Mouse (Mus musculus) thymus, adult 2 months (tissue): ENCODE measurements around the gene Eras. TPM values are rescaled to one million over a fixed set of nuclear protein-coding genes. Genes with fewer than 3 reads are reported as not detected.
"Not testable (repeated sequence)": the region's sequence is repeated elsewhere in the genome, so short reads cannot be mapped to it uniquely, and the experiment has no call there.

Experiments
- DNase-seq: peaks from one replicate; pipeline ENCODE4 v3.0.0; 2021
- H3K27ac ChIP-seq: fragments of 200-500 bp; 2 replicates; pipeline ENCODE4 v1.5.1; 2012; ENCODE audit warnings: low read length, control low read depth; ENCODE audit not compliant: control insufficient read depth, insufficient read depth
- H3K27me3 ChIP-seq: fragments of 200-500 bp; 2 replicates; pipeline ENCODE4 v1.6.1; 2012; ENCODE audit warnings: mild to moderate bottlenecking, low read length, moderate library complexity, mixed read lengths; ENCODE audit not compliant: control insufficient read depth, insufficient read depth
- H3K36me3 ChIP-seq: fragments of 200-500 bp; 2 replicates; pipeline ENCODE4 v1.6.1; 2012; ENCODE audit warnings: mild to moderate bottlenecking, low read length, moderate library complexity; ENCODE audit not compliant: control insufficient read depth, insufficient read depth
- H3K4me1 ChIP-seq: fragments of 200-500 bp; replicated peaks from 2 replicates; pipeline ENCODE4 v1.6.1; 2012; ENCODE audit warnings: low read length; ENCODE audit not compliant: control insufficient read depth, insufficient read depth
- H3K4me3 ChIP-seq: fragments of 200-500 bp; 2 replicates; pipeline ENCODE4 v1.5.1; 2012; ENCODE audit warnings: mild to moderate bottlenecking, low read length, control low read depth, moderate library complexity; ENCODE audit not compliant: control insufficient read depth, insufficient read depth
- CTCF ChIP-seq: fragments of 200-500 bp; IDR thresholded peaks from 2 replicates; pipeline ENCODE4 v1.5.1; 2012; ENCODE audit warnings: mild to moderate bottlenecking, control low read depth, low read length, moderate library complexity, borderline replicate concordance; ENCODE audit not compliant: control insufficient read depth, poor library complexity, insufficient read depth; ENCODE audit errors: extremely low read depth
- POLR2A ChIP-seq: fragments of 200-500 bp; IDR thresholded peaks from 2 replicates; pipeline ENCODE4 v1.6.1; 2012; ENCODE audit warnings: mild to moderate bottlenecking, low read length, control low read depth, moderate library complexity; ENCODE audit not compliant: control insufficient read depth, poor library complexity, insufficient read depth; ENCODE audit errors: extremely low read depth
- WGBS: fragments of 180-500 bp; shearing (Covaris S2); methylation state at CpG from one replicate; pipeline ENCODE4 v1.1.7; 2018; 5-methylcytosine and 5-hydroxymethylcytosine counted together
- polyA plus RNA-seq: library from polyadenylated mRNA; depleted of rRNA; stranded (reverse); fragments of >200 nt; gene quantifications from 2 replicates; pipeline ENCODE4 v1.2.3, GENCODE M21; 2012

Gene Eras
- polyA plus RNA-seq, 1 experiment = not detected

GRCm38 (mm10) chrX:7919601-7920383 is 8.6 kb downstream of the Eras start, which contains the start of gene Pcsk1n:
Gene Pcsk1n (plus strand): TSS chrX:7919822.
- 13% methylated on average over 32 of the region's 40 CpGs for WGBS
- H3K4me3 ChIP-seq = no peak within 1 kb of the TSS

GRCm38 (mm10) chrX:7917960-7918359 is 10.4 kb downstream of the Eras start:
- WGBS = 65% methylated on average over 6 of the region's 6 CpGs
- not testable (repeated sequence) for H3K4me1 ChIP-seq, H3K36me3 ChIP-seq, DNase-seq, H3K4me3 ChIP-seq, H3K27ac ChIP-seq, H3K27me3 ChIP-seq

More at GRCm38 (mm10) chrX:7919601-7920383, 8.6 kb downstream of the Eras start, which contains the start of gene Pcsk1n:
- no peaks in the 10 kb centered on the region for H3K4me1 ChIP-seq
- peaks cover 11% of the 10 kb centered on the region; the same call in 1 of the 2 replicates for H3K27me3 ChIP-seq
- no peaks in the 10 kb centered on the region for H3K36me3 ChIP-seq
- no peak for TF ChIP-seq CTCF
- TF ChIP-seq POLR2A = no peak
- no peak for DNase-seq
- H3K27ac ChIP-seq = no peak within 1 kb of the TSS

- not testable (repeated sequence) for H3K27me3 ChIP-seq, H3K4me1 ChIP-seq, H3K27ac ChIP-seq, H3K36me3 ChIP-seq, H3K4me3 ChIP-seq
- peak; percentile 24 for DNase-seq
- 12% methylated on average over 3 of the region's 3 CpGs for WGBS
Observed at GRCm38 (mm10) chrX:7915669-7916068, 12.7 kb downstream of the Eras start.

- H3K4me3 ChIP-seq = no peak overlapping the region
- TF ChIP-seq POLR2A = no peak
- no peak for TF ChIP-seq CTCF
- no peaks in the 10 kb centered on the region for H3K36me3 ChIP-seq
- WGBS = 77% methylated on average over 6 of the region's 6 CpGs
- DNase-seq = no peak
- H3K4me1 ChIP-seq = no peaks in the 10 kb centered on the region
- H3K27me3 ChIP-seq = no peaks in the 10 kb centered on the region
- H3K27ac ChIP-seq = no peak overlapping the region
Observed at GRCm38 (mm10) chrX:7910473-7910872, 17.9 kb downstream of the Eras start.

GRCm38 (mm10) chrX:7909242-7909641 is 19.2 kb downstream of the Eras start, which contains the start of gene Gm10490:
Gene Gm10490 (plus strand): TSS chrX:7909542.
- H3K4me1 ChIP-seq, H3K27ac ChIP-seq, H3K36me3 ChIP-seq, H3K27me3 ChIP-seq, H3K4me3 ChIP-seq, DNase-seq: not testable (repeated sequence)
- WGBS = 95% methylated on average over 4 of the region's 4 CpGs

GRCm38 (mm10) chrX:7907735-7908134 is 20.7 kb downstream of the Eras start, which contains the start of gene Gm10491:
Gene Gm10491 (minus strand): TSS chrX:7907835.
- 100% methylated on average over 5 of the region's 5 CpGs for WGBS
- Histone ChIP-seq H3K36me3 (no peaks in the 10 kb centered on the region), H3K27ac (no peak within 1 kb of the TSS), H3K4me3 (no peak within 1 kb of the TSS), H3K4me1 (no peaks in the 10 kb centered on the region), H3K27me3 (no peaks in the 10 kb centered on the region)
- no peak for DNase-seq
- no peak for TF ChIP-seq CTCF
- no peak for TF ChIP-seq POLR2A

GRCm38 (mm10) chrX:7904441-7904840 is 24.0 kb downstream of the Eras start:
- Histone ChIP-seq H3K4me1 (0 out of 2 replicates have a peak, but pooled peaks cover 2% of the 10 kb centered on the region), H3K36me3 (no peaks in the 10 kb centered on the region), H3K27ac (no peak overlapping the region), H3K27me3 (no peaks in the 10 kb centered on the region), H3K4me3 (no peak overlapping the region)
- WGBS = 96% methylated on average over 5 of the region's 5 CpGs
- no peak for DNase-seq
- TF ChIP-seq CTCF (no peak), POLR2A (no peak)
